Mouse (Mus musculus) layer of hippocampus, adult 9-10 months (tissue): ENCODE data around the gene Tcte2.

Experiments
- DNase-seq: peaks from one replicate; pipeline ENCODE4 v3.0.0; 2022; ENCODE audit warnings: low spot score

The Tcte2 gene

DNA sequence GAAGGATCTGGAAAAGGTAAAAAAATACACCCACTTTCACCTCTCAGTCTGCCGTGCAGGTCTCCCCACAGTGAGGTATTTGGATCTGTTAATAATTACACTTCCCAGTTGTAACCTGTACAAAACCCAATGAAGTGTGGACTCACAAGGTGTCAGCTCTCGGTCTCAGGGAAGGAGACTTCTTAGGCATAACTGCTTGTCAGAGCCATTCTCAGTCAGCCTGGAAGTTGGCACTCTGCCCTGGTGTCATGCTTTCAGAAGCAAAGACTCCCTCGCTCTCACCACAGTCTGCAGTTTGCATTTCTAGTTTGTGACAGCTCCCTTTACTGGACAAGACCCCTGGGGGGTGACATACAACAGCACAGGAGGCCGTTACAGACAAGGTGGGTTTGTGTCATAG, 16.8 kb downstream of the Tcte2 start:
- DNase-seq = no peak

DNA sequence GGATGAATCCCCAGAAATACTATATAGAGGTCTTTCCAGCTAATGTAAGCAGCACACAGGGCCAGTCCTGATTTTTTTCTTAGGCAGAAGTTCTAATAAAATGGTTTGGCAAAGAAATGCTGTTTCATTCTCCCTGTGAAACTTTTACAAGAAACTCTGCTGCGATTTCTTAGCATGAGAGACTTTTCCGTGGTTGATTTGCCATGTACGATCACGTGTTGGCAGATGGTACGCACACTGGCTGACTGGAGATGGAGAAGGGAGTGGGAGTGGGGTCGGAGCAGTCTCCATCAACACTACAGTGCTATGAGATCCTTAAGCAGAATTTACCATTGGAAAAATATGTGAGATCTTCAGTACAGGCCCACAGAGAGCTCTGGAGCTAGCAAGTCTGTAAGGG, 17.4 kb downstream of the Tcte2 start:
- no peak for DNase-seq

DNA sequence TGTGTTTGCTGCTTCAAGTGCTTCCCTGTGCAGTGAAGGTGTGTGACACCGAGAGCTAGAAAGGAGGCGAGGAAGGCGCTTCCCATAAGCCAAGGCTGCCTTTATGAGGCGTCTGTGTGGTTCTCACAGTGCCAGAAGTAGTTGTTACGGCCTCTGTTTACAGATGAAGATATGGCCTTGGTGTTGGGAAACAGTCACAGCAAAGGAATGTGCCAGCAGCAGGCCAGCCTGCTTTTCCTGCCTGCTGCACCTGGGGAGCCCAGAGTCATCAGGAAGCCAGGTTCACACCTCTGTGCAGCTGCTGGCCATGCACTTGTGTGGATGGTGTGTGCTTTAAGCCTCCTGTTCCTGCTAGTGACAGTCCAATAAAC, 17.9 kb downstream of the Tcte2 start:
- DNase-seq = no peak

DNA sequence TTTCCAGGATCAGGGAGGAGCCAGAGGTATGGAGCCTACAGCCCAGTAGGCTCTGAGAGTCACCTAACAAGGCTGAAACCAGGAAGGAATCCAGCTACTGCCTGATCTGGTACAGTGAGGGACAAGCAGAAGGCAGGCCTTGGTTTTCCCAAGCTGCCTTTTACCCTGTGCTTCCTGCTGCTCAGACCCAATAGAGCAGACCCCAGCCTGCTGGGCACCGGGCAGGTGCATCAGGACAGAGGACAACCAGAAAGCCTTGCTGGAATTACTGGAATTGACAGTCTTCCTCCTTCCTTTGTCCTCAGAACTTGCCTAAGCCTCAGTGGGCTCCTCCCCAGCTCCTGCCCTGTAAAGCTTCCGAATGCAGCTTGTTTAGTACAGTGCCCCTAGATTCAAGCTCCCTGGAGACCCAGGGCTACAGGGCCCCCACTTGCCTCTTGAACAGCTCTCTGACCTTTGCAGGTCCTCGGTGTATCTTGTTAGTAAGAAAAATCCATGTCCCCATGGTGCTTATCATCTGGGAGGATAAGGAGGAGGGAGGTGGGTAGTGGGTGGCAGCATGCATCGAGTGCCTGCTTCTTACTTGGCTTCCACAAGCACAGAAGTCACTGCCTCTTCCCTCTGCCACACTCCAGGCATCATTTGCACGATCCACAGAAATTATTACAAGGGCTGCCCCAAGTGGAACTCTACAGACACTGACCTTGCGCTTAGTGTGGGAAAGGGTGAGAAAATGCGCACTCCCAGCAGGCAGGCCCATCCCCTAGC, 18.5 kb downstream of the Tcte2 start:
- no peak for DNase-seq

DNA sequence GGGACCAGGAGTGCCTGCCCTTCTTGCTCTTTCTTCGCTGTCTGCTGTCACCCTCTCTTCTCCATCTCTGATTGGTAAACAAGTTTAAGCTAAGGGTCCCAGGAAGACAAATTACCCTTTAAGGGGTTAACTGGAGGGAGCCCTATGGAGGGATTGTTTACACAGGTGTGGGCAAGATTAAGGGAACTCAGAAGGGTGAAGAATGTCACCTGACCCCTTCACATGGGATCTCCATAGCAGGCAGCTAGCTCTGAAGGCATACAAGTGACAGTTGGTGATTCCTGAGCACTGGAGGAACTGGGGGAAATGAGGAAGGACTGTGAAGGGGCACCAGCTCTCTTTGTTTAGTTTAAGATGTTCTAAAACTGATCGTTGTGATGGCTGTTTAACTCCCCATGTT, 19.3 kb downstream of the Tcte2 start:
- DNase-seq = no peak

DNA sequence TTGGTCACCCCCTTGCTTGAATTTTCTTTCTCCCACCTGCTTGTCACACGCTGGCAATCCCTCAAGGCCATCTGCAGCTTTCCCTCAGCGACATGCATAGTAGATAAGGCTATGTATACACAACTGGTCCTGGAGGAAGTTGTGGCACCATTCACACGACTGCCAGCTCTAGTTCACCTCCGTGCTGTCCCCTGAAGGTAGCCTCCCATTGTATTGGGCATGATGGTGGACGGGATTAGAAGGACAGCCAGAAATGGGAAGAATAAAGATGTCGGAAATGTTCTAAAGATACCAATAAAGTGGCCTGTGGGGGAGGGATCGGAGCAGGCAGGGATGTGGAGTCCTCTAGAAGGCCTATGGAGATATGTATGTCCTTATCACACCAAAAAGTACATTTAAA, 20.0 kb downstream of the Tcte2 start:
- no peak for DNase-seq

DNA sequence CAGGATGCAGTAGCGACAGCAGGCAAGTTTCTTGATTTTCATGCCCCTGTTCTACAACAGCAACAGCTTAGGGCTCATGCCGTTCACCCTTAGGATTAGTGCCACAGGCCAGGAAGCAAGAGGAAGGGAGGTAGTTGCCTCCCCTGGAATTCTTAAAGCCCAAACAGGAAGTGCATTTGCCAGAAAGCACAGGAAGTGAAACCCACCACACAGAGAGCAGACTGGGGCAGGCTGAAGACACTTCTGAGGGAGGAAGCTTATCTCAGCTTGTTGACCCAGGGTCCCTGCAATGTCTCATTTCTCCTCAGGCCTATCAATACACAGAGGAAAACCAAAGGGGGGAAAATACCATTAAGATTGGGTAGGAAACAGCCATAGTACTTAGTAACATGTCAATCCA, 20.8 kb downstream of the Tcte2 start:
- DNase-seq = no peak

DNA sequence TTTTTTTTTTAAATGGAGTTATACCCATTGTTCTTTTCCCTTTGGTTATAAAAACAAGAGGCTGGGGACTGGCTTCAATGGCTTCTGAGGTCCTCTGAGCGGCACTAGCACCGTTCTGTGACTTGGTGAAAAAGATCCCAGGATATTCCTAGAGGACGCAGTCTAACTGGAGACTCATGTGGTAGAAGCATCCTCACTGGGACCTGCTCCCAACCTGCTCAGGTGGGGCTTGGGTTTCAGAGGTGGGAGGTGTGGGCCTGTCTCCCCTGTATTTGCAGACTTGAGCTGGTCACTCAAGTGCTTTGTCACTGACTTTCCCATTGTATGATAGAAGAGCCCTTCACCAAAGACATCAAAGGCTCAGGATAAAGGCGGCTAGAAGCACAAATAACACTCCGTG, 21.6 kb downstream of the Tcte2 start:
- DNase-seq = no peak

DNA sequence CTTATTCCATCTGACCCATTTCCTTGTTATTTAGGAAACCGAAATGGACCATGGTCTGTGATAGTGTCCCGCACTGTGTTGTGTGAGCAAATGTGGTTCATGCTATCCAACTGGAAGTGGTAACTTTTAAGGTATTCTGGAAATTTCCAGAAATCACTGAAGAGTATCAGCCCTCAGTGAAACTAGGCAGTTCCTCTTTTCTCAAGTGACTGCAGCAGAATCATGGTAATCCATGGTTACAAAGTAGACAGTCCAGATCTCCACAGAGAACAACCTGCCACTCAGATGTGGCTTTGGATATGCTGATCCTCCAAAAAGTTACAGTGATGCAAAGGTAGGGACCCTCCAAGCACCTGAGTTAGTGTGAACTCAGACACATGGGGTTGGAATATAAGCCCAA, 22.7 kb downstream of the Tcte2 start:
- DNase-seq = no peak

DNA sequence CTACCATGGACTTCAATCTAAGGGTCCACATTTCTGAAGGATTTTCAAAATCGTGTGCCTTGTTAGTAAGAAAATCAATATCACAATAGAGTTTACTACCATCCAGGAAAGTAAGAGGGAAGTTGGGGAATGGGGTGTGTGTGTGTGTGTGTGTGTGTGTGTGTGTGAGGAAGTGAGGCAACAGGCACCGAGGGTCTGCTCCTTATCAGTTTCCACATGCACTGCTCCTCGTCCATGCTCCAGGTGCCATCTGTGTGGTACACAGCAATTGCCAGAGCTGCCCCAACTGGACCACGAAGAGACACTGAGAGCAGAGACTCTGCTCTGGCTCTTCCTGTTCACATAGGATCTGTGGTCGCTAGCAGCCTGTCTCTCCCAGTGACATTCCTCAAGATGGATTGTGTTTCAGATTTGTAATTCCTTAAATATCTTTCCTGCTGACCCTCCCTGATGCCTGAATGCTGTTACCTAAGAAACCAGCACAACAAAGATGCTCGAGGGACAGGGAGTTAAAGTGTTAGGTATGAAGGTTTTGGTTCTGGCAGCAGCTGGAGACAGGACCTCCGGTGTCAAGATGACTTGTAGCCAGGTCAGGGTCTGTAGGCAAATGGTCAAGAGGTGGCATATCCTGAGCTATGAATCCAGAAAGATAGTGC, 23.4 kb downstream of the Tcte2 start:
- DNase-seq = no peak

DNA sequence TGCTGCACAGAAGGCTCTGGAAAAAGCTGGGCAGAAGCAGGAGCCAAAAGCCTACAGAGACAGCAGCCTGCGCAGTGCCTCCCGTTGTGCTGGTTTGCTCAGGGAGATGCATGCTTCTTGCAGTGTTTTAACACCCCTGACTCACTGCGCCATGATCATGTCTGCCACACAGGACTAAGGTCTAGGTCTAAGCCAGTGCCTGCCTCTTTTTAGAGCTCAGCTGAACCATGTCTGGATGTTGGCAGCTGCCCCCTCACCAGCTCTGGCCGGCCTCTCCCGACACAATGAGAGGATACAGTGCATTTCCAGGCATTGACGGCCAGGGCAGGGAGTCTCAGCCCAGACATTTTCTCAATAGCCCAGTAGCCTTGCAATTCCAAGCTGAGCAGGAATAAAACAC, 24.3 kb downstream of the Tcte2 start:
- no peak for DNase-seq

DNA sequence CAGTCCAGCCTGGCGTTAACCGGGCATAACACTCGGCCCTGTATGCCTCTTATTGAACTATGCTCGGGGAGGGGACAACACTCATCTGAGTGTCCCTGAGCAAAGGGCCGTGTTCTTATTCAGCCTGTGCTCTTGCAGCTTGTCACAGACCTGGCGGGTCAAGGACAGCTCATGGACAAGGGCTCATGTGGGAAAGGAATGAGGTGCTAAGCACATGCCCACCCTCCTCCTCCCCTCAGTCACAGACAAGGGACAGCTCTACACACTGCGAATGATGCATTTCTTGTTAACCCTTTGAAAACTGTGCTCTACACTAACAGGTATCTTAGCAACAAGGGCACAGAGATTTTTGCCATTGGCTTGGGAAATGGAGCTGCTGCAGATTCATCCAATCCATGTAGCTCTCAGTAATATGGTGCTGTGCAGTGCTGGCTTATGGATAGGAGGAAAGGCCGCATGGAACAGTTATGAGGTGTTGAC, 25.8 kb downstream of the Tcte2 start:
- no peak for DNase-seq

DNA sequence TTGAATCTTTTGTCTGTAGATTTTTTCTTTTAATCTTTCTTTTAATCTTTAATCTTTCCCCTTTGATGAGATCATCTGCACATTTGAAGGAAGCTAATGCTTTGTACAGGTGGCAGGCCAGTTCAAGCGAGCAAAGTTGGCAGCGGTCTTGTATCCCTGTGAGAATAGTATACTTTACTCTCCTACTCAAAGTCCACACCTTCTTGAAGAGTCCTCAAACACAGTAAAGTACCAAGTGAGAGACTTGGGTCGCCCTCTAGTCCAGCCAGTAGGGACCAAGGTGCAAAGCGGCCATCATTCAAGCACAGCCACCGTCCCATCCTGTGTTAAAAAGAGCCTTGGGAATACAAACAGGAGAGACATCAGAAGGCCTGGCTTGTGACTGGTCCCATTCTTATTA, 26.6 kb downstream of the Tcte2 start:
- no peak for DNase-seq

DNA sequence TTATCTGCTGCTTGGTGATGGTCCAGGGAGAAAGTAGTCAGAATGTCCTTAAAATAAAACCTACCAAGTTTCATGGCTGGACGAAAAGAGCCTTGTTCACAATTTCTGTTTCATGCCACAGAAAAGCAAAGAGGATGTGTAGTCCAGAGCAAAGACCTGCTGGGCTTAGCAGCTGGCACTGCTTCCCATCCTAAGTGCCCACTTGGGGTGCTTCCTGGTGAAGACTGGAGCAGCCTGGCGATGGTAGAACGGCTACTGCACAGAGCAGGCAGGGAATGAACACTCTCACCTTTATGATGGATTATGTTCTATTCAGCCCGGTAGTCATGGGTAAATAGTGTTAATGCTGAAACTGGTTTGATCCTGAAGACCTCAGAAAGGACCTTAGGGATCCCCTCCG, 27.7 kb downstream of the Tcte2 start:
- DNase-seq = no peak

DNA sequence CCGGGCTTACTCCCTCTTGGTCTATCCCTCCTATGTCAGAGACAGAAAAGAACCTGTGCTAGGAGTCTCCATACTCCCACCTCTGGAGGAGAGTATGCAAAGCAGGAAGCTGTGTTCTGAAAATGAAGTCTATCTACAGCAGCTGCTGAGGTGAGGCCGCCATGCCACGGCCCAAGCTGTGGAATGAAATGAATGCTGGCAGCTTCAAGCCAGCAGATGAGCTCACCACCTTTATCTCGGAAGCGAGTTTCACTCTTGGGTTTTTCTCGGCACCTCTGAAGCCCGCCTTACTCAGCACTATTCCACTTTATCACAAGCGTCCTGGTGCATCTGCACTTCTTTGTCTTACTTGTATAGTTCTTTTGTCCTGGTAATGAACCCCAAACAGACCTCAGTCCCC, 28.9 kb downstream of the Tcte2 start:
- DNase-seq = no peak

DNA sequence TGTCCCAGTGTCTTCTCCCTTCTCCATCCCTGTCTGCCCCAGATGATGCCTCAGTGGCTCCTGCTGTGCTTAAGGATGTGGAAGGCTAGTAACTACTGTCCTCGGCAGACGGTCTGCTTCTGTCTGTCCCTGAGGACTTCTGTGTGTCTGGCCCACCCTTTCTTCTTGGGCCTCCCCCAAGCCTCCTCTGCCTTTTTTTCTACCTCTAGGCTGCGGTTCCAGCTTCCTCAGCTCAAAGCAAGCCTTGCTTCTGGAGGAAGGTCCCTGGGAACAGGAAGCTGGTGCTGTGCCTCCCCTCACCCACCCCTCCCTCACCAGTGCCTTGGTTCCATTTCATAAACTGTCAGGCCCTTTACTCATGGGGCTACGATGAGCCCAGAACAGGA, 29.9 kb downstream of the Tcte2 start:
- no peak for DNase-seq

DNA sequence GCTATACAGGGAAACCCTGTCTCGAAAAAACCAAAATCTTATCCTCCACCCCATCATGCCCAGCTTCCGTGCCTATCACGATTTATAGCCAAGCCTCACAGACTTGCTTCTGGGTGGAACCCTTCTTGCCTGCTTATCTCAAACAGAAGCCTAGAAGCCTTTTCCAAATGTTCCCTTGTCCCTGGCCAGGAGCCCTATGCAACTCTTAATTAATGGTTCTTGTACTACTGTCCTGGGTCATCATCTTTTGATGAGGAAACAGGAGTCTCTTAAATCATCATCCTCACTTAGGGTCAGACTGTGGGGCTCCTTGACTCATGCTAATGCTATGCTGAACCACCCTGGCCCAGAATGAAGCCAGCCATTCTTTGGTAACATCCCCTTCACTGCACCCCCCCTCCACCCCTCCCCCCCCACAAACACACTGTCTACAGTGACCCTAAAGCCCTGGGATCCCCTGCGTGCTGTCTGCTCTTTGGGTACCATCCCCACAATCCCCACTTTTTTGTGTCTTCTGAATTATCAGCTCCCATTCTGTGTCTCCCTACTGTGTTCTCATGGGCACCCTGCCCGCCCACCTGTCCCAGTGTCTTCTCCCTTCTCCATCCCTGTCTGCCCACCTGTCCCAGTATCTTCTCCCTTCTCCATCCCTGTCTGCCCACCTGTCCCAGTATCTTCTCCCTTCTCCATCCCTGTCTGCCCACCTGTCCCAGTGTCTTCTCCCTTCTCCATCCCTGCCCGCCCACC, 30.5 kb downstream of the Tcte2 start:
- no peak for DNase-seq

DNA sequence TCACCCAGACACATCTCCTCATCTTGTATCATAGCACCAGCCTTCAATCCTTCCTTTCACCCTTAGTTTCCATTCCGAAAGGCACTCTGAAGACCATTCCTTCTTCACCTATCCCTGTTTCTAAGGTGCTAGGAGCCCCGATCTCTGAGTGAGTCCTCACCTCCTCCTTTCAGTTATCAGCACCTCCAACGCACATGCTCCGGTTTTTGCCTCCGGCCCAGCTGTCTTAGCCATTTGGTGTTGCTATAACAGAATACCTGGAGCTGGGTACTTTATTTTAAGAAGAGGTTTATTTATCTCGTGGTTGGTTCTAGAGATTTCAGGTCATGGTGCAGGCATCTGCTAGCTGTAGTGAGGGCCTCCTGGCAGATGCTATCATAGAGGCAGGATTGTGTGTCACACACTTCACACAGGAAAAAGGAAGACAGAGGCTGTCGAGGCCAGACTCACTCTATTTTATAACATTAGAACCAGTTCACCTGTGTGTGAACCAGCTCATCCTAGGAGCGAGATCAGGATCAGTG, 34.7 kb downstream of the Tcte2 start:
- no peak for DNase-seq

DNA sequence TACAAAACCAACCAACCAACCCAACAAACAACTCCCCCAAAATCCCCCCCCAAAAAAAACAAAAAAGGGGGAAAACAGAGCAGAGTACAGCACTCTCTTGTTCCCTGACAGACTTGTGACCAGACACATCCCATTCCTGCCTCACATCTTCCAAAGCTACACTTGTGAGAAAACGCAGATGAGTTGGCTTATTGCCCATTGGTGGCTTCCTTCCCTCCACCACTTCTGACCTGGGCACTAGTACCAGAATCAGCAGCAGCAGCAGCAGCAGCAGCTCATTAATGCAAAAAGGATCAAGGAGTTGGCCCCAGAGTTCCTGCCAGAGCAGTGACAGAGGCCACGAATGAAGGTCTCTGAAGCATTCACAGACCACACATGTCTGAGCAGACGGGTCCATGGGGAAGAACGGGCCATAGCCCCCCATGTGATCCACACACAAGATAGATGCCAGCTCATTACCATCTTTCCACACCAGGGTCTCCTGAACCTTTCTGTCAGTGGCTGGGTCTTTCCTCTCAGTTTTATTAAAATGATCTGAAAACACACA, 36.5 kb downstream of the Tcte2 start:
- no peak for DNase-seq

DNA sequence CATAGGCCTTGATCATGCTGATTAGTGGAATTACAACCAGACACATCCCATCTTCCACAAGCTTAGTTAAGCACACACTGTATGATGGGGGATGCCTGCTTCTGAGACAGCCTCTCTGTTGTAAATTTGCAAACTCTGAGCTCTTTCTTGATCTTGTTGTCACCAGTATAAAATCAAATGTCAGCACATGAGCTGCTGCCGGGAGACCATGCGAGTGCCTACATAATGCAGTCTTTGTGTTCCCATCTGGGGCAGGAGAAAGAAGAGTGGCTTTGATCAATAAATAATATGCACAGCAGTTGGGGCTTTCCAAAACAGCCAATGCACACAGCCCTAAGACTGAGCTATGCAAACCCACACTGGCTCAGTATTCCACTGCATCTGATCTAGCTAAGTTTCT, 39.2 kb downstream of the Tcte2 start:
- no peak for DNase-seq

DNA sequence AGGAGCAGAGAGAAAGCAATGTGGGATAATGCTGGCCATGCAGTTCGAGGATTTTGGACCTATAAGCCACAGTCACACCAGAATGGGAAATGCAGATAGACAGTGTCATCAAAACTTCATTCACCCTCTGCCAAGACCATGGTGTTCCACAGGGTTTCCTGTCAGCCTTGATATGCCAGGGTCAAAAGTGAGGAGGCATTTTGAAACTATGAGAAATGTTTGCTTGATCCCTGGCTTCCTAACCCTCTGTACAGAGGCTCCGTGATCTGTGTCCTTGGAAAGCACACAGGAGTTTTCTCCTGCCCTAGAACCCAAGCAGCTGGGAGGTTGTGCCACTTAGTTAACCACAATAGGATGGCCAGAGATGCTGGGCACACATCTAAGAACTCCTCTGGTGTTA, 40.3 kb downstream of the Tcte2 start:
- no peak for DNase-seq

DNA sequence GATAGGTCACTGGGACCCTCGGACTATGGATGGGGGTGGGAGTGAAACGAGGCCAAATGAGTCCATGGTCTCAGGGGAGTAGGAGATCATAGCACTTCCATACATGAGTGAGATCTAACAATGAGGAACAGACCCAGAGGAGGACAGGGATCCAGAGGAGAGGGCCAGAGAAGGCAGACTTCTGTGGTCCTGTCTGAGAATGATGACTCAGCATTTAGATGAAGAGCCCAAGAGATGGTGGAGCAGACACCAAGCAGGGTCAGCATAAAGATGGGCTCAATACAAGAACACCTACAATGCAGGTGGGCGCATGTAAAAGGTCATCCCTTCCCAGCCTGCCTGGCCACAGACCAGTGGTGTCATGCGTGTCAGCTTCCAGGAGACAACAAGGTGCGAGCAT, 41.4 kb downstream of the Tcte2 start:
- no peak for DNase-seq

DNA sequence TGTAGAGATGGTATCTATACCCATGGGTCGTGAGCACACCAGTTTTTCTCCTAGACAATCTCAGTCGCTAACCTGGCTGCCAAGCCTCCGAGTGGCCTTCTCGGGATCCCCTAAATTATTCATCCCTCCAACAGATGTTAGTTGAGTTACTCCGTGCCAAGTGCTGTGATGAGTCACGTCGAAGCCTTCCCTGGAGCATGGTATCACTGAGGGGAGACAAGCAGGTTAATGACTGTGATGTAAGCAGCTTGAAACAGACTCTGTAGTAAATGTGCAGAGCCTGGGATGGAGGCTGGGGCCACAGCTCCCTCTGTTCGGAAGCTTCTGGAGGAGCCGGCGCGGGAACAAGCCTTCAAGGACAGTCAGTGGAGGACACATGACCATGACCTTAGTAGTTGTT, 44.2 kb downstream of the Tcte2 start:
- DNase-seq = no peak
